Mouse (Mus musculus) heart, postnatal 4 days (tissue): ENCODE results near the gene Igfbp2. TPM values are rescaled to one million over a fixed set of nuclear protein-coding genes. Genes with fewer than 3 reads are reported as not detected.

Experiments
- DNase-seq: peaks from one replicate; pipeline ENCODE4 v3.0.0; 2021
- total RNA-seq, 2 experiments: library from RNA; stranded (reverse); gene quantifications; 2 replicates each; pipeline ENCODE4 v1.2.3; 2021

The Igfbp2 gene
- 1 to 10 TPM; 5.3 to 8.4 TPM for total RNA-seq

DNA sequence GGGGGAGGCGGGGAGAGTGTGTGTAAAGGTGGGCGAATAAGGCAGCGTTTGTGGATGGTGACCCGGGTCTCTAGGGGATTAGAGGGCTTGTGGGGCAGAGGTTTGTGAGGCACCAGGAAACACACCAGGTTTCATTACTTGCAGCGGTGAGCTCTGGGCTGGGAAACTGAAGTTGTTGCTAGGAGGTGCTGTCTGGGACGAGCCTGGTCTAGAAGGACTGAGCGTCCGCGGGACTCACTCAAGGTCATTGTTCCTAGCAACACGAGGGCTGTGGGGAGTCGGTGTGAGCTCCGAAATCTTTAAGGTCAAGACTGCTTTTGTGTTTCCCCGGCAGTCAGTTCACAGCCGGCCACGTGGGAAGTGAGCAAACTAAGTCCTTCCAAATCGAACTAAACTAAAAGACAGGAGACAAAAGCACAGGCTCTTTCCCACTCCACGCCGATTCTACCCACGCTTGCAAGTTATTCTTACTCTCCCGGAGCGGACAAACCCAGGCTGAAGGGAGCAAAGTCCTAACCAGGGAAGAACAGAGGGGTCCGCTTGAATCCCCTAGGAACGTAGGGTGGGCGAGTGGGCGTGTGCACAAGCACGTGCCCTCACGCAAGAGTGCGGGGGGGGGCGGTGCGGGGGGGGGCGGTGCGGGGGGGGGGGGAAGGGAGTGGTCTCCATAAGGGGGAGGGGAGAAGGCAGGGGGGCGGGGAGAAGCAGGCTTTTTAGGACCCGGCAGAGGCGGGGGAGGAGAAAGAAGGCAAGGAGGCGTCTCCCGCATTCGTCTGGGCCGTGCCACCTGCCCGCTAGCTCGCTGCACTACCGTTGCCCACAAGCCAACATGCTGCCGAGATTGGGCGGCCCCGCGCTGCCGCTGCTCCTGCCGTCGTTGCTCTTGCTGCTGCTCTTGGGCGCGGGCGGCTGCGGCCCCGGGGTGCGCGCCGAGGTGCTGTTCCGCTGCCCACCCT is at the start of gene Igfbp2:
Igfbp2 (plus strand) TSS at position 753 of the 956 bp plus-strand sequence.
- peak; percentile 26 for DNase-seq

DNA sequence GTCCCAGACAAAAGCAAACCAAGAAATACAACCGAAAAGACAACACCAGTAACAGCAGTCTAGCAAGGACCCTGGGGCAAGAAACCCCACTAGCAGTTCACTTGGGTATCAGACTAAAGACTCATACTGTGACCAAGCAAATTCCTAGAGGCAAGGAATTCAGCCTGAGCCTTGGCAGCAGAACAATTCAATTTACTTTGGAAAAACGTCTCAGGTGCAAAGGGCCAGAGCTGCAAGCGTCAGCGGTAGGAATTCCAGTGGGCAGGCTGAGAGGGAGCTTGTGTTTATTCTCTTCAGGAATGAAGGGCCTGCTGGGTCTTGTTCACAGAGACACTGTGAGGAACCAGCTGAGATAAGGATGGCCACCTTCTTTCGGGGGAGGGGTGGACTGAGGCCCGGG is 45.5 kb upstream of the Igfbp2 start:
- DNase-seq: no peak

DNA sequence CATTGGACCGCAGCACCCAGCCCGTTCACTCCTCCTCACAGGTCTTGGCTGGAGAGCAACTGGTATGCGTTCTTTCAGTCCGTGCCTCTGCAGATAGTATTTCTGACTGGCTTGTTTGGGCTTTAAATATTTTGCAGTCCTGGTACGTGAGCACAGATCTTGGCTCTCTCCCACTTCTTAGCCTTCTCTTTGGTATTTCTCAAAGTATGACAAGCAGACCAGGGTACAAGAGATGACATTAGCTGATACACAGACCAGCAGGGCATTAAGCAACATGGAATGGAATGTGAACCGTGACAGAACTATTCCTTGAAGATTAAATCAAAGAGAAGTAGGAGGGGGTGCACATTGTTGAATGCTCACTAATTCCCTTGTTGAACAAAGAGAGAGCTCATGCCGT is 43.6 kb upstream of the Igfbp2 start:
- DNase-seq: no peak

DNA sequence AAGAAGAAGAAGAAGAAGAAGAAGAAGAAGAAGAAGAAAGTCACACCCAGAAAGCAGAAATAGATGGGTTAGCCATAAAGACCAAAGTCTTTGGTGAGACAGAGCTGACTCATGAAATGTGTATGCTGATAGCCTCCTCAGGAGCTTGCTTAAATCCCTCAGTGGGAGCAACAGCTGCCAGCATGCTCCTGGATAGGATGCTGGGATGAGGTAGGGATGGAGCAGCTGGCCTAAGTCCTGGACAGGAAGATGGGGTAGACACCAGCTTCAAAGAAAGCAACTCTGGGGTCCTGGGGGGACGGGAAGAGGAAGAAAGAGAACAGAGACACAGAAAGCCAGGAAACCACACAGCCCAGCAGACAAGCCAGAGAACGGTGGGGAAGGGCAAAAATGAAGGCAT is 41.0 kb upstream of the Igfbp2 start:
- no peak for DNase-seq

DNA sequence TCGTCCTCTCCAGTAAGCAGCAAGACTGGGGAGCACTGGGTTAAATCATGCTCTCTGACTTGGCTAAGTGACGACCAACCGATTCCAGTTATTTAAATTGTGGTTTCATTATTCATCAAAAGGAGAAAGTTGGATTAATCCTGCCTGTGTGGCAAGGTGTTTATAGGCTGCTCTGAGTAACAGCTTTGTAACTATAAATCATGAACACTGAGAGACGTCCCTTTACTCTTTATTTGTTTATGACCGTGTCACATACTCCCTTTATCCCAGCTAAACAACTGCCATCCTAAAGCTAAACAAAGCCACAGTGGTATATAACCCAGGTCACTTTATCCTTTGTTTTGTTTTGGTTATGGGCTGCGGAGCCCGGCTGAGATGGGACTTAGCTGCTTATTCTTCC is 40.3 kb upstream of the Igfbp2 start:
- DNase-seq: no peak

DNA sequence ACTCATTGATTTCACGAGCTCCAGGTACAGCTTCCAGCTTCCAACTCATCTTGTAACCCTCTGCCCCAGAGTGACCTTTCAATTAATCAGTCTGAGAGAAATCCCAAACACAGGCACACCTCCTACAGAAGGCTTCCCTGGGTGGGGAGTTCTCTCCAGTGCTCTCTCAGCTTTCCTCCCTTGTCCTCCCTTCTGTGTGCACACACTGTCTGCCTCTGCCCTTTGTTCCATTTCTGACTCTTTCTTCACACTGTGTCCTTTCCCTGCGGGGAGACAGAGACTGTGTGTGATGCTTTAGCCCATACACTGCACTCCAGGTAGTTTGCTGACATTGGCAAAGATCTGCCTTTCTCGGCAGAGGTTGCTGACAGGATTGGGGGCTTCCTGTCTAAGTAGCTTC is 33.6 kb upstream of the Igfbp2 start:
- no peak for DNase-seq

DNA sequence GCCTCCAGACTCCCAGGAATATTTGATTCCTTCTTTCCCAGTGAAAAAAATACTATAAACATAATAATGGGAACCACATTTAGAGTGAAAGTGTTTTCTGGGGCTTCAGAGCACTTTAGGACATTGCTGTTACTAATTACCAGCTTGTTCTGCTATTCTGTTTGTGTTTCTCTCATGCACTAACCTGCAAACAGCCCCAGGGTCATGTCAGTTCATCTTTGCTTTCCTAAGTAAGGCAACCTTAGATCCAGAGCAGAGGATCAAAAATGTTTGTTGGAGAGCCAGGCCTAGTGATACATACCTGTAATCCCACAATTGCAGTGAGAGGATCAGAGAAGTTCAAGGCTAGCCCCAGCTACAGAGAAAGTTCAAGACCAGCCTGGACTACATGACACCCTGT is 32.6 kb upstream of the Igfbp2 start:
- DNase-seq: no peak

DNA sequence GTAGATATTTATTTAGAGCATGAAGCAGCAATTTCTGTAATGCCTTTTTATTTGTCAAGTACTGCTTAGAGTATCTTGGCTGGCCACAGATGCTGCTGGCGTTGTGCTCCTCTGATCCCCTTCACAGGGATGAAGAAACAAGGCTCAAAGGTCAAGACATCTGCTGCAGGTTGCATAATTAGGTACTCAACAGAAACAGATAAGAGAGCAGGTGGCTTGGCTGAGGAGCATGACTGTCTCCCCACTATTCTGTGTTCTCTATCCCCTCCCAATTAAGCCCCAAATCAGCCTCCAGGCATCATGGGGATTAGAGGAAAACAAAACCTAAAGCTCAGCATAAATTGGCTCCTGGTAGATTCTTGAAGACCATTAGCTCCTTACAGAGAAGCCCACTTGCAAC is 32.0 kb upstream of the Igfbp2 start:
- no peak for DNase-seq

DNA sequence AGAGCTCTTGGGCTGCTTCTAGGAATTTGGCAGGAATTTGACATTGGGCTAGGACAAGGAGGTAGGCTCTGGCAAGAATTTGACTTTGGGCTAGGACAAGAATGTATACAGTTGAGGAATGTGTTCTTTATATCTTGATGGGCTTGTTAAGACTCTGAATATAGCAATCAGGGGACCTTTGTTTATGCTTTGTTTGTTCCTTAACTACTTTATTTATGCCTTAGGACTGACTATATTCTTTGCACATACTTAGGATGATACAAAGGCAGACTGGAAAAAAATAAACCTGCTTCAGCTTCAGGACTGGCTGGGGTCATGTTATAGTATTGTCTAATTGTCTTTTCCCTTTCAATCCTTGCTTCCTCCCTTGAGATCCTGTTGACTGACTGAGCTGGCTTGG is 31.1 kb upstream of the Igfbp2 start:
- no peak for DNase-seq

DNA sequence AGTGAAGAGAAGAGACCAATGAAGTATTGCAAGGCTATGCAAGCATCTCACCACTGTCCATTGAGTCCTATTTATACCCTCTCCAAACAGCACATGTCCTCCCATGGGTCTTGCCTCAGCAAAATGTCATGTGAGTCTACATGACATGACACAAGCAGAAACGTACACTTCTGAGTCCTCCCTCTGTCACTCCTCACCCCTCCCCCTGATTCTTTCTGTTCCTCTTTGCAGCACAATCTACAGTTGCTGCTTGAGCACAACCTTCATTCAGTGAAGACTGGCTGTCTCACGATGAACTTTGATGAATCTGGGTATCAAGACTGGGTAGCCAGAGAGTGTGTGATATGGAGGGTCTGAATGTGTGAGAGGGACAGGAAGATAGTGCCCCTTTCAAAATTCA is 28.2 kb upstream of the Igfbp2 start:
- no peak for DNase-seq

DNA sequence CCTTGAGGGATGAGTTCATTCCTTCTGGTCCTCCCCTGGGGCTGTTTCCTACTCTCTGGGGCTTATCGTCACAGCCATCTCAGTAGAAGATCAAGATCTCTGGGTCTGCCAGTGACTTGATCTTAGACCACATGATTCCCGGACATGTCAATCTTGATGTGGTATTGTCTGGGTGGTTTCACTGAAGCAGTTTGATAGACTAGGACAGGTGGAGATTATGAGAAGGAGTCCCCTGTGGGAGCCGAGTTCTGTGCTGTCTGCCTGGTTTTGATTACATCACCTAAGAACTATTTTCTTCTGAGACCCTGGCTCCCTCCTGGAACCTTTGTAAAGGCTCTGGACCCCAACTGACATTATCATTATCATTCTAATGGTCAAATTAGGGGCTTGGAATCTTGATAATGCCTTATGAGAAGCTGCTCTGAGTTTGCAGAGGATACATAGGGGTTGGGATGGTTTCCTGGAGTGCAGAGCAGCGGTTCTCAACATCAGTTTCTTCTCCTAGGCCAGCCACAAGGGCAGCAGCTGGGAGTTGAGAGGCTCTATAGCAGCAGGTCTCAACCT is 27.1 kb upstream of the Igfbp2 start:
- no peak for DNase-seq

DNA sequence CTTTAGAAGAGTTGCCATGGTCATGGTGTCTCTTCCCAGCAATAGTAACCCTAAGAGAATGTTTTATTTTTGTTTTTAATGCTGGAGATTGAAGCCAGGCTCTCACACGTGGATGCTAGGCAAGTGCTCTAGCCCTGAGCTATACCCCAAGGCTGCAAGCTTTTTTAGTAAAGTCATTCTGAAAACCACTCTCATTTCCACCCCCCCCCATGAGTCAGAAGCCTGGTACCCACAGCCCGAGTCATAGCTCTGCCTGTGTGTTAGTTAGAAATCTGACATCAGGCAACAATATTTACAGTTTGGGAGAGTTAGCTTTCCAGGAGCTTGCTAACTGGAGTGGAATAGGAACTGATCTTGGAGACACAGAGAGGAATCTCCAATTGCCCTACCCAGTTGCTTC is 25.9 kb upstream of the Igfbp2 start:
- DNase-seq: no peak

DNA sequence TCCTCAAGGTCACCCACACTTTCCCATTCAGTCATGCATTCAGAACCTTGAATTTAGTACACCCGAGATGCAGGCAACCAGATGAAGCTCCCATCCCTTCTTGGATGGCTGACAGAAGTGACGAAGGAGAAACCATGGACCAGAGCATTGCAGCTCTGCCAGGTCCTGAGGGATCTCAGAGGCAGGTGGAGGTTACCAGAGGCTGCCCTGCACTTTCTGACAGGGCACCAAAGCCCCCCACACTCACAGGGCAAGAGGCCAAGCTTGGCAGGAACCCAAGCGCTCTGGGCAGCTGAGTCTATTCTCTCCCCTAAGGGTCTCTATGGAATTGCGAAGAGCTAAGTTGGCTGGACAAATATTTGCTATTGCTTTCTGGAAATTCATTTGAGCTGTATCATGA is 20.3 kb upstream of the Igfbp2 start:
- DNase-seq: no peak

DNA sequence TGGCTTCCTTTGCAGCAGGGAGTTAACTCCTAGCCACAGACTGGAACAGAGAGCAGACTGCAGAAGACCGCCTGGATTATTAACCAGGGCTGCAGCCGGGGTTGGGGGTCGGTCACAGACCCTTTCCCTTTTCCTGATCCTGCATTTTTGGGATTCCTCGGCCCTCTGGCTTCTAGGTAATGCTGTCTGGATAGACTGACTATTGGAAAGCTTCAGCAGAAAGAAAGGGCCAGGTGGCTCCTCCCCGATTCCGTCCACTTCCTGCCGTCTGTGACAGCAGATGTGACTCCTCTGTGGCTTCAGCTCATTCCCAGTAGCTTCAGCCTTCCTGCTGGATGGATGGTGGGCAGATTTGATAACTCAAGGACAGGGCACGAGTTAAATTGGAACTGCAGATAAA is 19.3 kb upstream of the Igfbp2 start:
- DNase-seq: no peak

DNA sequence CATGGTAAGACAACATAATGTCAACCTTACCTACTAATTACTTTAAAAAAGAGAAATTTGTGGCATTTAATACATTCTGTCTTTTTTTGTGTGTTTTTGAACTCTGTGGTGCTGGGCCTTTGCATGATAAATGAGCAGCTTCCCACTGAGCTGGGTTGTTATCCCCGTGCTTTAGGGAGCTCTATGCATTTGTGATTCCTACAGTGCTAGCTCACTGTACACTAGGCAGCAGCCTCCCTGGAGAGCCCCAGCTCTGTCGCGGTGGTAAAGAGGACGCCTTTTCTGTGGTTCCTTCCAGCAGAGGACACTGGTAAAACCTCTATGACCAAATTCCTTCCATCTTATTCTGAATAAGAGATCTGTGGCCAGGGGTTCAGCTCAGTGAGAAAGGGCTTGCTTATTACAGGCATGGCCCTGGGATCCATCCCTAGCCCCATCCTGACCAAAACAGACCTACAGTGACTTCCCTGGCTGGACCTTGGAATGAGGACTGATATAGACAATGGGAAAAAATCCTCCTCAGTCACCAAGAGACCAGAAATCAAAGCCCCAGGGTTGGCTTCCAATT is 18.7 kb upstream of the Igfbp2 start:
- DNase-seq: no peak

DNA sequence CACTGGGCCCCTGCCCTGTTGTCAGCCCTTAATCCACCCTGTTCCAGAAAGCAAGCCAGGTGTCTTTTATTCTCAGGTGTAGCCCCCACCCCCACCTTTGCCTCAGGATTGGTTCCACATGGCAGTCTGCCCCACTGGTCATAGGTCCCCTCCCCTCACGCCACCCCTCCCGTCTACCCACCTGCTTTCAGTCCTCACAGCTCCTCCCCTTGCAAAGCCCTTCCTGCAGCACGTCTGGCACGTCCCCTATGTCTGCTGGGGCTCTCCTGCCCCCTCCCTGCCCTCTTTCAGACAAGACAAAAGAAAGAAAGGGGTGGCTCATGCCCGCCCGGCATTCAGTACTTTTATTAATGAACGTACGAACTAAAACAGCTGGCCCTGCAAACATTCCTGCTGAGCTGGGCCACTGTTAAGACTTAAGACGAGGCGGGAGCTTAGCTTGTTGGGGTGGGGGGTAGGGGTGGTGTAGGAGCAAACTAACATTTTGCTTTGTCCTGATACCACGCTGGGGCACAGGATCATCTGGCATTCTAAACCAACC is 18.2 kb upstream of the Igfbp2 start:
- no peak for DNase-seq

DNA sequence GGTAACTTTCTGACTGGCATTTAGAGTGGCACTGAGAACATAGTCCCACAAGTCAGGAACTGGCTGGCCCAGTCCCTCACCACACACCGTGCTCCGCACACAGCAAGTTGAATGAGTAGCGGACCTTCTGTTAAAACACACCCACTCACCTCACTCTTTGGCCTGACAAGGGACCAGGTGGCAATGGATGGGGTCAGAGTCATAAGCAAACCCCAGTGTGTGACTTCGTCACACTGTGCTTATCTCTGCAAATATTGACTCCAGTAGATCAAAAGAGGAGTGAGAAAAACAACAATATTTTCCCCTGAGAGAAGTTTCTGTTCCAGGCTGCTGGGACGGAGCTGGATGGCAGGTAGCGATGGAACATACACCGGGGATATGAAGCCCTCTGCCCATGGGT is 15.0 kb upstream of the Igfbp2 start:
- DNase-seq: no peak

DNA sequence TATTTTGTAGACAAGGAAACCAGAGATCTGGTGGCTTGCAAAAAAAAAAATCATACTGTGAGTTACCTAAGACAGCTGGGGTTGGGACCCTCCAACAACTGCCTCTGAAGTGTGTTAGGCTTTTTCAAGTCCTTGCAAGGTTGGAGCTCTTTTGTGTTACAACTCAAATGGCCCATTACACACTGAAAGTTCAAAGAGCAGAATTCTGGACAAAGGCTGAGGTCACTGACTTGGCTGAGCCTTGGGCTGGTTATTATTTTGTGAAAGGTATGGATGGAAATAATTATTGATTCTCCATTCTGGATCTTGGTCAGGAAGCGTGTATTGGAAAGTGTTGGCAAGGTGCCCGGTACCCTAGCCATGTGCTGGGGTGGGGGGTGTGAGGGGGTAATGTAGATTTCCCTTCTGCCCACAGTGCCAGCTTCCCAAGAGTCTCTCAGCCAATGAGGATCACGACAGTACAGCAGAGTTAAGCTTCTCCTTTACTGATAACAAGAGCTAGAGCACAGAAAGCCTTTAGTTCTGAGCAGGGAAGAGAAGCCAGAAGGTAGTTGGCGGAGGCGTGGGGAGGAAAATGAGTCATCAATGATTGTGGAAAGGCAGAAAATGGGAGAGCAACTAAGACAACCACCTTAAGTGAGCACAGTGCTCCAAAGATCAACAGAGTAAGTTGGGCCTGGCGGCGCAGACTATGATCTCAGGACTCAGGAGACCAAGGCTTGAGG is 14.2 kb upstream of the Igfbp2 start:
- DNase-seq: no peak

DNA sequence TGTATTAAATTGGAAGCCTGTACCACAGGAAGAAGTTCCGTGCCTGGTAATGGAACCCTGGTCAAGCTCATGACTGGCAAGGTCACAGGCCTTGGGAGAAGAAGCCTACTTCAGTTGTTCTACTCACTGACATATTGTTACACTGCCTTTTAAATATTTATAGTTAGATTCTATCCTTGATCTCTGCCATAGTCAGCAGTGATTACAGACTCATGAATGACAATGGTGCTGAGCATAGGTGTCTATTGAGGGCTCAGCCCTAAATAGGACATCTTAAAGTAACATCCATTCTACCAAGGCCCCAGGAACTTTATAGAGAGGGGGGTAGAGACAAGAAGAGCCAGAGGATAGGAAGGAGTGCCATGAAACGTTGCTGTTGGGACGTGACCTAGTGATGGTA is 13.2 kb upstream of the Igfbp2 start:
- no peak for DNase-seq

DNA sequence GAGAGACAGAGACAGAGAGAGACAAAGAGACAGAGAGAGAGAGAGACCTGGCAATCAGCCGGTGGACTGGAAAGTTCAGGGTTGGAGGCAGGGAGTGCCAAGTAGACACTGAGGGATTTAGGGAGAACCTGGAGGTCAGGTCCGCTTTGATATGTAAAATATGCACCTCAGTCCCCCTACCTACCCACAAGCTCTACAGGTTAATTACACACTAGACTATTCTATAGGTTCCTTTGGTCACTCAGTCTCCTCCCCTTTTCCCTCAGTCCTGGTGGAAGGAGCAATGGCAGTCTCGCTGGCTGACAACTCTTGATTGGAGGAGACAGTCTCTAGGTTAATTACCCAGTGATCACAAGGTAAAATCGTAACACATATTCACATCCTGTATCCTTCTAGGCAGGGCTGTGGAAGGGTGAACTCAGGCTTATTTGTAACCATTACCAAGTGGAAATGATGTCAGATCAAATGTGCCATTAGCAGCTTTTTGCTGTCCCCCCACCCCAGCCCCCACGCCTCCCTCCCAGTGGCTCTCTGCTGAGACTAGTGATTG is 11.1 kb upstream of the Igfbp2 start:
- DNase-seq: no peak

DNA sequence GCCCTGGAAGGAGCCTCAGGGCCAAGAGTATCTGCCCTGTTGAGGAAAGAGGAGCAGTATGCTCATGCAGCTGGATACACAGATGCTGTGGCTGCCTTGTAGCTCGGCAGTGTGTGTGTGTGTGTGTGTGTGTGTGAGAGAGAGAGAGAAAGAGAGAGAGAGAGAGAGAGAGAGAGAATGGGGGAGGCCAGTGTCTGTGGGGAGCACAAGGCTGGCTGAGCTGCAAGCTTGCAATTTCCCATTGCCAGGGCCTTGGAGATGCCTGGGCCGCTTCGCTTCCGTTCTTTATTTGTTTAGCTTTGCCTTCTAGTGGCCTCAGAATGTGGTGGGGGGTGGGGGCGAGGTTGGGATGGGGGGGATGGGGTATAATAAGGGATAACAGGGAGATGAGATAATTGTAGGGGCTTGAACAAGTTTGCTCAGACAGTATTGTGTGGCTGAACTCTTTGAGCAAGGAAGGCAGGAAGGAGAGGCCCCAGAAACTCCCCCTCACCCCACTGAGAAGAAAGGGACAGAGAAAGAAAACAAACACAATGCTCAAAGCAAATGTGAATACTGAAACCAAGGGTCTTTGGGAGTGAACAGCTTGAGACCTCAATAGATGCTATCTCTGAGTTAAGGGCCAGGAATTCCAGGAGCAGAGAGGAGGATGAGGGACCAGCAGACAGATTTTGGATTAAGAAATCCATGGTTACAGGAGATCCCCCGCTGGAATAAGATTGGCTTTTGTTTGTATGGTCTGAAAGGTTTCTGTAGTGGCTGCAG is 10.5 kb upstream of the Igfbp2 start:
- DNase-seq: no peak

DNA sequence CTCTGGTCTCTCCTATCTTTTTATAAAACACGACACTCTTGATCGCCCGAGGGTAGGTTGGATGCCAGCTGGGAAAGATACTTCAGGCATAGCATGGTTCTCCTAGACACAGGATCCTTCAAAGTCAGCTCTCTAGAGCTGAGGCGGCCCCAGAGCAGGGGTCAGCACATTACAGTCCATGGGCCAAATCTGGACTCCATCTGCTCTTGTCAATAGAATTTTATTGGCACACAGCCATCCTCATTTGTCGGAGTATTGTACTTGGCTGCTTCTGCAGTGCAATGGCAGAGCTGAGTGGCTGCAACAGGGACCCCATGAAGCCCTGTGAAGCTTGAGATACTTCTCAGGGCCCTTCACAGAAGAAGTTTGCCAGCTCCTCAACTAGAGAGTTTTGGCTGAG is 9.1 kb upstream of the Igfbp2 start:
- DNase-seq: no peak
